Mouse (Mus musculus) heart, embryonic 13.5 days (tissue): ENCODE measurements at regions not wholly inside any gene's neighbourhood (a gene's known extent, or its start where the extent isn't known, plus 50 kb on each side); places are given as distances from the start of the nearest gene placed in this dataset.

Experiments
- ATAC-seq: fragments of 200-750 bp; cut with Nextera tagmentation; 2 replicates; pipeline ENCODE4 v1.8.0; 2017; ENCODE audit warnings: moderate TSS enrichment; ENCODE audit not compliant: insufficient number of reproducible peaks, low FRiP score, low TSS enrichment; ENCODE audit errors: extremely low read depth
- H3K27ac ChIP-seq: fragments of 300-500 bp; sonication (generic); replicated peaks from 2 replicates; pipeline ENCODE4 v1.5.1; 2015; ENCODE audit warnings: moderate library complexity, mild to moderate bottlenecking, inconsistent platforms
- H3K27me3 ChIP-seq: fragments of 300-500 bp; sonication (generic); replicated peaks from 2 replicates; pipeline ENCODE4 v1.6.1; 2015; ENCODE audit warnings: mild to moderate bottlenecking, inconsistent platforms
- H3K36me3 ChIP-seq: fragments of 300-500 bp; sonication (generic); 2 replicates; pipeline ENCODE4 v1.6.1; 2015; ENCODE audit warnings: mild to moderate bottlenecking, inconsistent platforms
- H3K4me1 ChIP-seq: fragments of 300-500 bp; sonication (generic); 2 replicates; pipeline ENCODE4 v1.6.1; 2015; ENCODE audit warnings: inconsistent platforms
- H3K4me2 ChIP-seq: fragments of 300-500 bp; sonication (generic); 2 replicates; pipeline ENCODE4 v1.6.1; 2015; ENCODE audit warnings: inconsistent platforms, mild to moderate bottlenecking, moderate library complexity
- H3K4me3 ChIP-seq: fragments of 300-500 bp; sonication (generic); 2 replicates; pipeline ENCODE4 v1.5.1; 2015; ENCODE audit warnings: moderate library complexity, mild to moderate bottlenecking, inconsistent platforms
- H3K9ac ChIP-seq: fragments of 300-500 bp; sonication (generic); 2 replicates; pipeline ENCODE4 v1.6.1; 2015; ENCODE audit warnings: inconsistent platforms, mild to moderate bottlenecking, moderate library complexity
- H3K9me3 ChIP-seq: fragments of 300-500 bp; sonication (generic); 2 replicates; pipeline ENCODE4 v1.6.1; 2016; ENCODE audit warnings: inconsistent platforms
- WGBS: fragments of 180-500 bp; shearing (Covaris S2); methylation state at CpG from one replicate; pipeline ENCODE4 v1.1.7; 2015; ENCODE audit warnings: mixed read lengths; 5-methylcytosine and 5-hydroxymethylcytosine counted together

- no peak for ATAC-seq
- Histone ChIP-seq H3K27ac (no peak overlapping the region), H3K36me3 (no peaks in the 10 kb centered on the region), H3K4me1 (no peaks in the 10 kb centered on the region), H3K9ac (no peak overlapping the region), H3K9me3 (no peaks in the 10 kb centered on the region), H3K4me2 (no peak overlapping the region), H3K4me3 (no peak overlapping the region), H3K27me3 (no peaks in the 10 kb centered on the region)
- WGBS, result 71% methylated on average over 6 of the region's 6 CpGs
These were observed 335.8 kb upstream of the Dach1 start for GRCm38 (mm10) chr14:98505321-98505720.

GRCm38 (mm10) chr14:98477416-98477815 is 307.9 kb upstream of the Dach1 start:
- no peak overlapping the region for H3K27ac ChIP-seq
- no peak overlapping the region for H3K4me3 ChIP-seq
- no peaks in the 10 kb centered on the region for H3K9me3 ChIP-seq
- no peaks in the 10 kb centered on the region for H3K27me3 ChIP-seq
- H3K36me3 ChIP-seq, result no peaks in the 10 kb centered on the region
- peaks cover under 1% of the 10 kb centered on the region; the same call in 1 of the 2 replicates for H3K4me1 ChIP-seq
- no peak for ATAC-seq
- H3K9ac ChIP-seq, result no peak overlapping the region
- H3K4me2 ChIP-seq, result no peak overlapping the region
- WGBS, result 45% methylated on average over 8 of the region's 8 CpGs

- H3K27me3 ChIP-seq, result no peaks in the 10 kb centered on the region
- no peaks in the 10 kb centered on the region for H3K9me3 ChIP-seq
- peaks cover 8% of the 10 kb centered on the region; the same call in 1 of the 2 replicates for H3K4me1 ChIP-seq
- no peak for ATAC-seq
- H3K27ac ChIP-seq, result 0 out of 2 replicates have a peak overlapping the region, but pooled peaks have one; percentile 33
- no peak overlapping the region for H3K9ac ChIP-seq
- H3K4me3 ChIP-seq, result no peak overlapping the region
- WGBS, result 62% methylated on average over 5 of the region's 5 CpGs
- no peak overlapping the region for H3K4me2 ChIP-seq
- H3K36me3 ChIP-seq, result no peaks in the 10 kb centered on the region
These were observed 302.4 kb upstream of the Dach1 start for GRCm38 (mm10) chr14:98471803-98472509.

GRCm38 (mm10) chr14:98454461-98454860 is 284.9 kb upstream of the Dach1 start:
- no peaks in the 10 kb centered on the region for H3K4me1 ChIP-seq

GRCm38 (mm10) chr14:98452191-98452590 is 282.6 kb upstream of the Dach1 start:
- 58% methylated on average over 6 of the region's 6 CpGs for WGBS
- H3K9me3 ChIP-seq, result no peaks in the 10 kb centered on the region
- no peaks in the 10 kb centered on the region for H3K27me3 ChIP-seq
- H3K4me1 ChIP-seq, result no peaks in the 10 kb centered on the region
- no peaks in the 10 kb centered on the region for H3K36me3 ChIP-seq
- no peak overlapping the region for H3K27ac ChIP-seq
- H3K9ac ChIP-seq, result no peak overlapping the region
- no peak overlapping the region for H3K4me3 ChIP-seq
- H3K4me2 ChIP-seq, result no peak overlapping the region
- no peak for ATAC-seq

More at GRCm38 (mm10) chr14:98454461-98454860, 284.9 kb upstream of the Dach1 start:
- Histone ChIP-seq H3K27me3 (no peaks in the 10 kb centered on the region), H3K4me2 (no peak overlapping the region), H3K27ac (no peak overlapping the region), H3K9me3 (no peaks in the 10 kb centered on the region), H3K4me3 (no peak overlapping the region), H3K36me3 (no peaks in the 10 kb centered on the region), H3K9ac (no peak overlapping the region)
- 88% methylated on average over 1 of the region's 1 CpGs for WGBS
- no peak for ATAC-seq

GRCm38 (mm10) chr14:98449568-98449967 is 280.0 kb upstream of the Dach1 start:
- H3K9me3 ChIP-seq, result no peaks in the 10 kb centered on the region
- H3K27me3 ChIP-seq, result no peaks in the 10 kb centered on the region
- no peak overlapping the region for H3K27ac ChIP-seq
- no peak for ATAC-seq
- no peak overlapping the region for H3K4me2 ChIP-seq
- no peak overlapping the region for H3K4me3 ChIP-seq
- H3K4me1 ChIP-seq, result no peaks in the 10 kb centered on the region
- WGBS, result 74% methylated on average over 5 of the region's 5 CpGs
- no peaks in the 10 kb centered on the region for H3K36me3 ChIP-seq
- no peak overlapping the region for H3K9ac ChIP-seq

GRCm38 (mm10) chr14:98442411-98442810 is 272.8 kb upstream of the Dach1 start:
- Histone ChIP-seq H3K36me3 (no peaks in the 10 kb centered on the region), H3K27ac (no peak overlapping the region), H3K4me3 (no peak overlapping the region), H3K9ac (no peak overlapping the region), H3K4me1 (no peaks in the 10 kb centered on the region), H3K9me3 (no peaks in the 10 kb centered on the region), H3K4me2 (no peak overlapping the region), H3K27me3 (no peaks in the 10 kb centered on the region)
- no peak for ATAC-seq
- 68% methylated on average over 3 of the region's 3 CpGs for WGBS

GRCm38 (mm10) chr14:98441954-98442353 is 272.4 kb upstream of the Dach1 start:
- Histone ChIP-seq H3K4me1 (no peaks in the 10 kb centered on the region), H3K4me3 (no peak overlapping the region), H3K27me3 (no peaks in the 10 kb centered on the region), H3K4me2 (no peak overlapping the region), H3K27ac (no peak overlapping the region), H3K9me3 (no peaks in the 10 kb centered on the region), H3K9ac (no peak overlapping the region), H3K36me3 (no peaks in the 10 kb centered on the region)
- WGBS, result 69% methylated on average over 2 of the region's 2 CpGs
- no peak for ATAC-seq

GRCm38 (mm10) chr14:98431959-98432358 is 262.4 kb upstream of the Dach1 start:
- no peak for ATAC-seq
- H3K9ac ChIP-seq, result no peak overlapping the region
- no peaks in the 10 kb centered on the region for H3K36me3 ChIP-seq
- H3K27me3 ChIP-seq, result no peaks in the 10 kb centered on the region
- peaks cover 3% of the 10 kb centered on the region; the same call in 1 of the 2 replicates for H3K4me1 ChIP-seq
- peak overlapping the region; percentile 60 for H3K4me2 ChIP-seq
- no peak overlapping the region for H3K27ac ChIP-seq
- no peaks in the 10 kb centered on the region for H3K9me3 ChIP-seq
- peak overlapping the region; percentile 17; the same call in 1 of the 2 replicates for H3K4me3 ChIP-seq
- WGBS, result 27% methylated on average over 11 of the region's 11 CpGs

GRCm38 (mm10) chr14:98417719-98418118 is 248.2 kb upstream of the Dach1 start:
- Histone ChIP-seq H3K36me3 (no peaks in the 10 kb centered on the region), H3K4me1 (no peaks in the 10 kb centered on the region), H3K9ac (no peak overlapping the region), H3K9me3 (no peaks in the 10 kb centered on the region), H3K4me2 (no peak overlapping the region), H3K4me3 (no peak overlapping the region), H3K27ac (no peak overlapping the region), H3K27me3 (no peaks in the 10 kb centered on the region)
- 42% methylated on average over 1 of the region's 1 CpGs for WGBS
- no peak for ATAC-seq

GRCm38 (mm10) chr14:98414201-98414600 is 244.6 kb upstream of the Dach1 start:
- 52% methylated on average over 7 of the region's 7 CpGs for WGBS
- no peak for ATAC-seq
- Histone ChIP-seq H3K27ac (no peak overlapping the region), H3K4me3 (no peak overlapping the region), H3K27me3 (no peaks in the 10 kb centered on the region), H3K9me3 (no peaks in the 10 kb centered on the region), H3K4me2 (no peak overlapping the region), H3K9ac (no peak overlapping the region), H3K36me3 (no peaks in the 10 kb centered on the region), H3K4me1 (no peaks in the 10 kb centered on the region)
